Mouse (Mus musculus) gastrocnemius, adult 2 months (tissue): ENCODE measurements around the gene Nufip2. TPM values are rescaled to one million over a fixed set of nuclear protein-coding genes. Genes with fewer than 3 reads are reported as not detected.
A peak's percentile ranks its signal among the peaks of the same experiment; 100 is the strongest.

Source experiments
- DNase-seq: peaks from one replicate; pipeline ENCODE4 v3.0.0; 2022
- H3K27ac ChIP-seq: fragments of 200-600 bp; 2 replicates; pipeline ENCODE4 v1.8.1; 2022; ENCODE audit warnings: mild to moderate bottlenecking
- H3K4me3 ChIP-seq: fragments of 200-600 bp; 2 replicates; pipeline ENCODE4 v1.8.1; 2022; ENCODE audit warnings: mild to moderate bottlenecking, moderate library complexity
- CTCF ChIP-seq: fragments of 200-600 bp; IDR thresholded peaks from 2 replicates; pipeline ENCODE4 v1.8.1; 2022; ENCODE audit warnings: antibody characterized with exemption, mild to moderate bottlenecking, moderate library complexity
- intact Hi-C: fragments of 180-260 bp; cut with DNase I; formaldehyde crosslinking; loops from one replicate; pipeline ENCODE4 v1.15.1; 2025
- total RNA-seq, 2 experiments: library from RNA; stranded (reverse); gene quantifications; 2 replicates each; pipeline ENCODE4 v1.2.3; 2021

Nufip2 gene
- total RNA-seq, 2 experiments from 2014 or later: 36.9 to 43.8 TPM

GRCm38 (mm10) chr11:77763673-77764340 lies 77.9 kb downstream of the Nufip2 start:
- intact Hi-C loops: loop anchor here (1.0 to 5.0 kb wide), 3 partner anchors 29 to 203 kb away; no protein-coding TSS in a partner anchor
- peak overlapping the region; percentile 95 for H3K4me3 ChIP-seq
- DNase-seq: peak; percentile 57
- peak overlapping the region; percentile 92 for H3K27ac ChIP-seq
- TF ChIP-seq CTCF: no peak

- TF ChIP-seq CTCF: no peak
- Histone ChIP-seq H3K4me3 (peak overlapping the region; percentile 95), H3K27ac (peak overlapping the region; percentile 92)
- intact Hi-C loops: loop anchor here (5.0 kb wide), 1 partner anchor 202 kb away; no protein-coding TSS in a partner anchor
- DNase-seq: peak; percentile 33
Measured at GRCm38 (mm10) chr11:77764694-77765458, 78.9 kb downstream of the Nufip2 start.

- peak overlapping the region; percentile 82 for H3K27ac ChIP-seq
- intact Hi-C loops: no loop called here
- no peak for DNase-seq
- no peak for TF ChIP-seq CTCF
- H3K4me3 ChIP-seq: peak overlapping the region; percentile 71
Measured at GRCm38 (mm10) chr11:77765459-77765777, 79.5 kb downstream of the Nufip2 start.

GRCm38 (mm10) chr11:77766351-77767001 lies 80.5 kb downstream of the Nufip2 start:
- TF ChIP-seq CTCF: peak; percentile 68
- H3K27ac ChIP-seq: peak overlapping the region; percentile 82
- DNase-seq: peak; percentile 57
- H3K4me3 ChIP-seq: peak overlapping the region; percentile 71
- intact Hi-C loops: no loop called here

GRCm38 (mm10) chr11:77769496-77769895 lies 83.5 kb downstream of the Nufip2 start:
- no peak for TF ChIP-seq CTCF
- DNase-seq: no peak
- Histone ChIP-seq H3K27ac (no peak overlapping the region), H3K4me3 (no peak overlapping the region)
- intact Hi-C loops: no loop called here

- Histone ChIP-seq H3K27ac (no peak overlapping the region), H3K4me3 (no peak overlapping the region)
- TF ChIP-seq CTCF: no peak
- DNase-seq: no peak
- intact Hi-C loops: no loop called here
Measured at GRCm38 (mm10) chr11:77770346-77770745, 84.4 kb downstream of the Nufip2 start.

- no peak overlapping the region for H3K27ac ChIP-seq
Measured at GRCm38 (mm10) chr11:77771879-77772713, 86.1 kb downstream of the Nufip2 start.

GRCm38 (mm10) chr11:77775701-77776400 lies 89.9 kb downstream of the Nufip2 start:
- H3K27ac ChIP-seq: peak overlapping the region; percentile 63

More at GRCm38 (mm10) chr11:77771879-77772713, 86.1 kb downstream of the Nufip2 start:
- DNase-seq: no peak
- intact Hi-C loops: no loop called here
- no peak overlapping the region for H3K4me3 ChIP-seq
- TF ChIP-seq CTCF: no peak

GRCm38 (mm10) chr11:77777436-77777835 lies 91.5 kb downstream of the Nufip2 start:
- no peak for TF ChIP-seq CTCF
- intact Hi-C loops: no loop called here
- Histone ChIP-seq H3K27ac (no peak overlapping the region), H3K4me3 (no peak overlapping the region)
- no peak for DNase-seq

More at GRCm38 (mm10) chr11:77775701-77776400, 89.9 kb downstream of the Nufip2 start:
- no peak for DNase-seq
- no peak overlapping the region; the same call in 1 of the 2 replicates for H3K4me3 ChIP-seq
- TF ChIP-seq CTCF: no peak
- intact Hi-C loops: no loop called here

GRCm38 (mm10) chr11:77777937-77778336 lies 92.0 kb downstream of the Nufip2 start:
- H3K27ac ChIP-seq: no peak overlapping the region
- H3K4me3 ChIP-seq: no peak overlapping the region
- intact Hi-C loops: no loop called here
- DNase-seq: no peak
- no peak for TF ChIP-seq CTCF

GRCm38 (mm10) chr11:77779240-77779639 lies 93.3 kb downstream of the Nufip2 start:
- intact Hi-C loops: no loop called here
- DNase-seq: no peak
- H3K27ac ChIP-seq: peak overlapping the region; percentile 31
- no peak for TF ChIP-seq CTCF
- H3K4me3 ChIP-seq: no peak overlapping the region

- intact Hi-C loops: no loop called here
- peak overlapping the region; percentile 28; the same call in 1 of the 2 replicates for H3K27ac ChIP-seq
- H3K4me3 ChIP-seq: no peak overlapping the region
- no peak for DNase-seq
- no peak for TF ChIP-seq CTCF
Measured at GRCm38 (mm10) chr11:77781088-77781487, 95.1 kb downstream of the Nufip2 start.
